Mouse (Mus musculus) bone marrow macrophage, adult 2 months (primary cell): Measurements from ENCODE around the gene Gna15.

Source experiments
- CTCF ChIP-seq: IDR thresholded peaks from 2 replicates; pipeline ENCODE4 v1.5.1; 2012; ENCODE audit warnings: low read depth, mild to moderate bottlenecking, low read length, moderate library complexity
- POLR2A ChIP-seq: IDR thresholded peaks from 2 replicates; pipeline ENCODE4 v1.6.1; 2012; ENCODE audit warnings: mild to moderate bottlenecking, low read depth, low read length, borderline replicate concordance

GRCm38 (mm10) chr10:81463531-81463930, 60.5 kb downstream of the Gna15 start:
- TF ChIP-seq CTCF (no peak), POLR2A (no peak)
